Mouse (Mus musculus) lung, postnatal 10 days (tissue): ENCODE results near the gene Ak1.

Experiments
- DNase-seq: peaks from one replicate; pipeline ENCODE4 v3.0.0; 2021

The Ak1 gene

DNA sequence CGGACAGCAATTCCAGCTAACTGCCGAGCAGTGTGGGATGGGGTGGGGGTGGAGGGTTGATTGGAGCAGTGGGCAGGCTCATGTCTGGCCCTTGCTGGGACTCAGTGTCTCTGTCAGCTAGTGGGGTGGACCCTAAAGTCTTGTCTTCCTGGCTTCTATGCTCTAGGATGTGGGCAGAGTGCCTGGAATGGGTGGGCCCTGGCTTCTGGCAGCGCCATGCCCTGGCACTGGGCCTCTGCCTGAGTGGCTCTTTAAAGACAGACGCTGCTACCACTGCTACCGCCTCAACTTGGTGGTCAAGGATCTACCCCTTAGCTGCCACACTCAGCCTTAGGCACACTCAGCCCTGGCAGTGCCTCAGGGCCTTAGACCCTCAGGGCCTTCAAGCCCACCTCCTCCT lies 7.2 kb downstream of the Ak1 start:
- DNase-seq, result peak; percentile 94

DNA sequence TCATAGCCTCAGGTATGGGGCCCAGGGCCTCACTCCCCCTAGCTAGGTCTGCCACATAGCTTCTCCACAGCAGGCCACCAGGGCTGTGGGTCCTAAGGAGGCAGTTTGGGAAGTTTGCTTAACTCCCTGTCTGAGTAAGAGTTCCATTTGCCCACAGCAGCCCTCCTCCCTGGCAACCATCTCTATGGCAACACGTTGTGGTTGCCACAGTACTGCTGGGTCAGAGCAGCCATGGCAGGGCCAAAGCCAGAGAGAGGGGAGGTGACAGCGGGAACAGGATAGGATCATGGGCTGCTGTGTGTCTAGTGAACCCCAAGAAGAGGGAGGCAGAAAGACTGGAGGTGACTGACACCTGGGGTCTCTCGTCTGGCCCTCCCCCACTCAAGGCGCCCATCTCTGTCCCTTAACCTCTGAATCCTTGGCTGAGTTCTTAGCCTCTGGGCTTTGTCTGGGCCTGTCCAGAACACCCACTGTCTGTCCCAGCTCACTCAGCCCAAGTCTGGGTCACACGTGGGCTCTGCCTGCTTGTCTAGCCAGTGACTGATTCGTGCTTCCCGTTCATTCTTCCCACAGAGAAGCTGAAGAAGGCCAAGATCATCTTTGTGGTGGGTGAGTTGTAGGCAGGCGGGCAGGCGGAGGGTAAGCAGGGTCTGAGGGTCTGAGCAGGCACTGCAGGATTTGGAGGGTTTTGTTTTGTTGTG lies 7.9 kb downstream of the Ak1 start:
- peak; percentile 91 for DNase-seq

DNA sequence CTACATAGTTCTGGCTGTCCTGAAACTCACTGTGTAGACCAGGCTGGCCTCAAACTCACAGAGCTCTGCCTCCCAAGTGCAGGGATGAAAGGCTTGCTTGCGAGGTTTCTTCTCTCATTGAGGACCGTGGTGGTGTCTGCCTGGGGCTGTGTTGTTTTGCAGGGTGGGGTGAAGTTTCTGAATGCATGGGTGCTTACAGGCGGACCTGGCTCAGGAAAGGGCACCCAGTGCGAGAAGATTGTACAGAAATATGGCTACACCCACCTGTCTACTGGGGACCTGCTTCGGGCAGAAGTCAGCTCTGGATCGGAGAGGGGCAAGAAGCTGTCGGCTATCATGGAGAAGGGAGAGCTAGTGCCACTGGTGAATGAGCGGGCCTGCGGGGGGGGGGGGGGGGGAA lies 8.5 kb downstream of the Ak1 start:
- DNase-seq, result no peak

DNA sequence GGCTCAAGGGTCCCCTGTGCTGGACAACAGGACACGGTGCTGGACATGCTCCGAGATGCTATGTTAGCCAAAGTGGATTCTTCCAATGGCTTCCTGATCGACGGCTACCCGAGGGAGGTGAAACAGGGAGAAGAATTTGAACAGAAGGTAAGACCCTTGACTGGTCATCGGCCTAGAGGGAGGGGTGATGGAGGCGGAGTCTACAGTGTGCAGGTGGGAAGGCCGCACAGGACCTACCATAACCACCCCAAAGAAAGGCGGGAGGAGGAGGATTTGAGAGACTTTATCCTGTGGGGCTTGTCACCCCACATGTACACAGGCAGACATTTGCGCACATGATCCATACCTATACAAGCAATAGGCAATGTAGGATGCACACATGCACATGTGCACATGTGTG lies 9.5 kb downstream of the Ak1 start:
- DNase-seq, result no peak

DNA sequence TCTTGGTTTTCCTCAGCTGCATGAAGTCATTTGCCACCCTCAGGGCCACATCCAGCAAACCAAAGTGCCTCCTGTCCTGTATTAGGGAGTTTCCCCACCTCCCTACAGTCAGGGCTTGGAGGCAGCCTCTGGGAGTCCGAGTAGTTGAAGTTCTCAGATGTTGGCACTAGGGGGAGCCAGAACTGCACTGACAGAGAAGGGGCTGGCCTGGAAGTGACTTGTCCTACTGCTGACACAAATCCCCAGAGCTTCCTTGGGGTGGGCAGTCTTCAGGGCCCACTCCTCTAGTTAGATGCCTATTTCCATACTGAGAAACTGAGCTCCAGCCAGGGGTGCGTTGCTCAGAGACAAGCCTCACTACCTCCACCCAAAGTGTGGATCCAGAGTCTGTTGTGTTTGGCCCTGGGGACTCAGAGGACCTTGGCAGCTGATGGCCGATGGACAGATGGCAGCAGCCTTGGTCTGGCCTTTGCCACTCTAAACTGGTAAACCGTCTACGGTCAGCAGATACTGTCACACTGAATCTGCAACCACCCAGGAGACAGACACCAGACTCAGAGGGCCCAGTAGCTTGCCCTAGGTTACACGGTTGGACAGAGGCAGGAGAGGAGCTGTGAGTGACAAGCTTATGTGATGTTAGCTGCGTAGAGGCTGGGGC lies 10.3 kb downstream of the Ak1 start:
- DNase-seq, result peak; percentile 94

DNA sequence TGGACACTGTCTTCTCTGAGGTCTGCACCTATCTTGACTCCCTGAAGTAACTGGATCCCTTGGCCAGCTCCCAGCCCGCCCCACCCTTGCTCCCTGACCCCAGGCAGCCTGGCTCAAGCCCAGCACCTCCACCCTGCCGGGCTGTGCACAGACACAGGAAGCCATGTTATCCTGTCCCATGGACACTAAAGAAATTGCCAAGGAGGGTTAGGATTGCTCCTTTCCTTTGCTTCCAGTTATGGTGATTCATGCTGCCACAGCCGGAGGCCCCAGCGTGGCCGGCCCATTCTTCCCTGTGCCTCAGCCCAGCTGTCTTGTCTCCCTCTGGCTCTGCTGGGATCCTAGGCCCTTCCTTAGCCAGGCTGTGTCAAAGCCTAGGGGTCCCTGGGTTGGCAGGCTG lies 12.1 kb downstream of the Ak1 start:
- DNase-seq, result peak; percentile 70

DNA sequence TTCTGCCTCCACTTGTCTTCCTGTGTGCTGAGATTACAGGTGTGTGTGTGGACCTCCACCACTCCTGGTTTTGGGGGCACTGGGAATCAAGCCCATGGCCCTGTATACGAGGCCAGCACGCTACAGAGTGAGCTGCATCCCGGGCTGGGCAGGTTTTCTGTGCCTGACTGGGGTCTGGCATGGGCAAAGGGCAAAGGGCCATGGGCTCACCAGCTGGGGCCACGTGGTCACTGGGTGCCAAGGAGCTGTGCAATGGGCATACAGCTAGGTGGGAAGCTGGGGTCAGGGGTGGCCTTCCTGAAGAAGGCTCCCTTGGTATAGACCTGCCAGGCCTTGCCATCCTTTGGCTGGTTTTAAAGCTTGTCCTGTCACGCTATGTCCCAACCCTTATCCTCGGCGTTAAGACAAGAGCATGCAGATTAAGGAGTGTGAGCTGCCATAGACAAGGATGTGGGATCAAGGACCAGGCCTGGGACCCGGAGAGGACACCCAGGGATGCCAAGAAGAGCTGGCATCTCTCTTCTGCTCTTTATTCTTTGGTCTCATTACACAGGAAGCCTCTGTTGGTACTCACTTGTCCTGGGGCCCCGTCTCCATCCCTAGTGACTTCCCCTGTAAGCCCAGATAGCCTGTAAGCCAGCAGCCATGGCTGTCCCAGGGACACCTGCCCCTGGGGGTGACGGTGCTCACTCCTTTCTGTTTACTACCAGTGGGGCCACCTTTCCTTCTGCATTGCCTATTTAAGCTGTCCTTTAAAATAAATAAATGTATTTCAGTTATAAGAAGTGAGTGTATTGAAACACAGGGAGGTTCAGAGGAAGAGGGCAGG lies 12.9 kb downstream of the Ak1 start:
- DNase-seq, result no peak

DNA sequence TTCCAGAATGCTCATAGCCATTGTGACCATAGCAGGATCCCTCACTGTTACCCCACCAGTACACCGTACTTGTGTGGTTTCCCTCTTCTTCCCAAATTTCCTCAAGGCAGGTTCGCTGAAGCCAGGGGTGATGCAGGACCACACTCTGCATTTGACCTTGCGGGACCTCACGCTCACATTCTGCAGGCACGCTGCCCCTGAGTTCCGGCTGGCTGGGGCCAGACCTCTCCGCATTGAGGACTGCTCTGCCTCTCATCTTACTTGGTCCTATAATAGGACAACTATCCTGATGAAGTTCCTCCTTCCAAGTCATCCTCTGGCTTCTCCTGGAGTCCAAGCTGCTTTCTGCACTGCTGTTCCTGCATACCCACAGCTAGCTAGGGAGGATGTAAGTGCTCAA lies 15.1 kb downstream of the Ak1 start:
- DNase-seq, result no peak

DNA sequence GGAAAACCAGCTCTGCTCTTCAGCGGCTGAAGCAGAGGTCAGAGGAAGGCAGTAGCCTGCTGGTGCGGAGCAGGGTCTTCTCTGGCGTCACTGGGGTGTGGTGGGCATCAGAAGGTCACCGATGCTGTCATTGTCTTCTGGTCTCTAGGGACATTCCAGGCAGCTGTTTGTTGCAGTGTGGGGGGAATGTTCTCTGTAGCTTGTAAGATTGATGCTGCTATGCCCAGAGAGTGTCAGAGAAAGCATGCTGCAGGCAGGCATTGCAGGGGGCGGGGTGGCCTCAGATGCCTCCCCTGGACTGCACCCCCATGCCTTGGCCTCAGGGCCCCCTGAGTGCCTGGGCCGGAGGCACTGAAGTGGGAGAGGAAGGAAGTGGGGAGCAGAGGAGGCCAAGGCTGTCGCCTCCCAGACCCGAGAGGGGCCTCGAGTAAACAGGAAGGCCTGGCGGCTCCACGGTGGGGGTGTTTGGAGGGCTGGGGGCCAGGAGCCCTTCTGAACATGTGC lies 16.3 kb downstream of the Ak1 start:
- peak; percentile 91 for DNase-seq

DNA sequence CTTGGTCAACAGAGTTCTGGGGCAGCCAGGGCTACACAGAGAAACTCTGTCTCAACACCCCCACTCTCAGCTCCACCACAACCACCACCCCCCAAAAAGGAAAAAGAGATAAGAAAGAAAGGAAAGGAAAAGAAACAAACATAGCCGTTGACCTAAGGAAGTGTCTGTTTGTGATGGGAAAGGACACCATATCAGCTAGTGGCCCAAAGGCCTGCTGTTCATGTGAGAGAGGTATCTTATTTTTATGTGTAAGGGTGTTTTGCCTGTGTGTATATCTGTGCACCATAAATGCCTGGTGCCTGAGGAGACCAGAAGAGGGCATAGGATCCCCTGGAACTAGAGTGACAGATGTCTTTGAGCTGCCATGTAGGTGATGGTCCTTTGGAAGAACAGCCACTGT lies 18.1 kb downstream of the Ak1 start:
- DNase-seq, result no peak

DNA sequence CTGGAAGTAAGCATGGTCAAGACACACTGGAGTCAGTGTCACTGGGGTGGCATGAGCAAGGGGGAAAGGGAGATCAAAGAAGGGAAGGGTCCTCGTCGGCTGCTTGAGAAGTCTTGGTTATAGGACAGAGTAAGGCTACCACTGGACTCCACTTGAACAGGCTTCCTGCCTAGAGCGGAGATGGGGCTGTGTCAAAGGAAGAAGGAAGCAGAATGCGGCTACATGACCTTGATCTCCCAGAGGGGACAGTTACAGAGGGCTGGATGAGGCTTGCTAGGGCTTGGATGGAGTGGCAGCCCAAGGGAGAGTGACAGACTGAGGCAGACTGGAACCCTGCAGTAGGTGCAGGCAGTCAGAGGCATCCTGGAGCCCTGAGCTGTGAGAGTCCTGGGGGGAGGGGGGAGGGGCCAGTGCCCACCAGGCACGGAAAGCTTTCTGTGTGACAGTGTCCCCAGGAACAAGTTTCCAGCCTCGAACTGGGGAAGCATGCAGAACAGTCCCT lies 19.0 kb downstream of the Ak1 start:
- no peak for DNase-seq

DNA sequence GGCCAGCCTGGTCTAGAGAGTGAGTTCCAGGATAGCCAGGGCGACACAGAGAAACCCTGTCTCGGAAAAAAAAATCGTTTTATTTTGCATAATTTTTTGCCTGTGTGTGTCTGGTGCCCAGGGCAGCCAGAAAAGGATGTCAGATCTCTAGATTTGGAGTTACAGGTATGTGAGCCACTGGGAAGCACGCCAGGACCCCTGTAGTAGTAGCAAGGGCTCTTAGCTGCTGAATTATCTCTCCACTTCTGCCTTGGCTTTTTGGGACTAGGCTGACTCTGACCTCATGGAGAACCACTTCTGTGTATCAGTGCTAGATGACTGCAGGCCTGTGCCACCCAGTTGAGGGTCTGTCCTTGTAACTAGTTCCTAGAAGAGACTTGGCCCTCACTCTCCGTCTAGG lies 20.3 kb downstream of the Ak1 start:
- no peak for DNase-seq

DNA sequence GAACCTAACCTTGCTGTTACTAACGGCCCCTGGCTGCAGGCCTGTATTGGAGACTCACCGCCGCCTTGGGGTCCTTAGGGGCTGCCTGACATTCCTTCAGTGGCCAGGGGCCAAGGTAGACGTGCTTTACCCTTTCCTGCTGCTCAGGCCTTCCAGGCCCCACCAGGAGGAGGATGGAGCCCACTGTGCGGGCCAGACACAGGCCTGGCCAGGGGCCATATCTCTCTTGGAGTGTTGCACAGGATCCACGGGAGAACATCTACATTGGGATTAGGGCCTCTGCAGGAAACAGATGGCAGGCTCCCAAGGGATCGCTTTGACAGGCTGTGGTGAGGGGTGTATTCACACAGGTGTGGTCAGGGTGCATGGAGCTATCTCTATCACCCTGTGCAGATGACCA lies 21.3 kb downstream of the Ak1 start:
- no peak for DNase-seq

DNA sequence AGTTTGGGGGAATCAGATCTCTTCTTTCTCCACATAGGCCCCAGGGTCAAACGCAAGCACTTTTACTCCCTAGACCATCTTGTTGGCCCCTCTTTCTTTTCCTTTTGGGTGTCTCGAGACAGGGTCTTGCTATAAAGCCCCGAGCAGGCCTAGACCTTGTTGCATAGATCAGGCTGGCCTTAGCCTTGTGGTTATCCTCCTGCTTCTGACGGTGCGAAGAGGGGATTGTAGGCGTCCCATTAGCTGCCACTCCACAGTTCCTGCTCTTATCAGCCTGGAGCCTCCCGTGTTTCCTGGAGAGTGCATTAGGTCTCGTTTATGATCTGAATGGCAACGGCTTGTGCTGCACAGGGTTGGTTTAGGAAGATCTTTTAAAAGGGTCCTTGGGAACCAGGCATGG lies 22.5 kb downstream of the Ak1 start:
- no peak for DNase-seq

DNA sequence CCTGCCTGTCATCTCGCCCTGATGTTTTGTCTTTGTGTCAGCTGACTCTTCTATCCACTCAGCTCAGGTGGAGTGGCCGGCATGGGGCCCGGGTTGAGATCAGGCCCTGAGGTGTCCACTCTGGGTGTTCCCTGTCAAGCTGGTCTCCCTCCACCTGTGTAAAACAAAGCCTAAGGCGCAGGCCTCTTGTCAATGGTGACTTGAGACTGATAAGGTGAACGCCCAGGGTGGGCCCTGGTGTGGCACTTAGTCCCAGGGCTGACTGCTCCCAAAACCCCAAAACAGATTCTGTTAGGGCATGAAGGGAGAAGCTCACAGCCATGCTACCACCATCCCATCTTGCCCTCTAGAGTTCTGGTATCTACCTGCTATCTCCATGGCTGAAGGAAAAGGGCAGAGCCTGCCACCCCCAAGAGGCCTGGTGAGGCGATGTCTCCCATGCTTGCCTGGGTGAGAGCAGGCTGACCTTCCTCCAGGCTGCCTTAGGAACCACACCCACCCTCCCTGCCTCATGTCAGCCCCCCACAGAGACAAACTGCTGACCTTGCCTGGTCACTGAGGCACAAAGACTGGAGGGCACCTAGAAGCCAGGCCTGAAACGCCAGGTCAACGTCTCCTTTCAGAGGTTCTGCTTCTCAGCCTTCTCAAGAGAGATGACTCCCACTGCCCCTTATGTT lies 23.4 kb downstream of the Ak1 start:
- no peak for DNase-seq

DNA sequence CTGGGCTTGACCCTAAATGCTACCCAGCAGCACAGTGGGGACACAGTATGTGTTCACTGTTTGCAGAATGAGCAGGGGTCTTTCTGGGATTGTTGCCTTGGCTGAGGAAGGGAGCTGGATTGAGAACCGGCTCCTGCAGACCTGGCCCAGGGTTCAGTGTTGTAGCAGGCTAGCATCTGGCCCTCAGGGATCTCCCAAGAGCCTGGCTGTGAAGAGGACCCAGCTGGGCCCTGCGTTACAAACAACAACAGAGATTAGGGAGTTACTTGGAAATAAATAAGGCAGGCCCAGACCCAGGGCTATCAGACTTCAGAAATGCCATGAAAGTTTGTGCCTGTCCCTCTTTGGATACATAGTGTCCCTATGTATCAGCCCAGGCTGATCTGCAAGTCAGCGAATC lies 24.1 kb downstream of the Ak1 start:
- no peak for DNase-seq

DNA sequence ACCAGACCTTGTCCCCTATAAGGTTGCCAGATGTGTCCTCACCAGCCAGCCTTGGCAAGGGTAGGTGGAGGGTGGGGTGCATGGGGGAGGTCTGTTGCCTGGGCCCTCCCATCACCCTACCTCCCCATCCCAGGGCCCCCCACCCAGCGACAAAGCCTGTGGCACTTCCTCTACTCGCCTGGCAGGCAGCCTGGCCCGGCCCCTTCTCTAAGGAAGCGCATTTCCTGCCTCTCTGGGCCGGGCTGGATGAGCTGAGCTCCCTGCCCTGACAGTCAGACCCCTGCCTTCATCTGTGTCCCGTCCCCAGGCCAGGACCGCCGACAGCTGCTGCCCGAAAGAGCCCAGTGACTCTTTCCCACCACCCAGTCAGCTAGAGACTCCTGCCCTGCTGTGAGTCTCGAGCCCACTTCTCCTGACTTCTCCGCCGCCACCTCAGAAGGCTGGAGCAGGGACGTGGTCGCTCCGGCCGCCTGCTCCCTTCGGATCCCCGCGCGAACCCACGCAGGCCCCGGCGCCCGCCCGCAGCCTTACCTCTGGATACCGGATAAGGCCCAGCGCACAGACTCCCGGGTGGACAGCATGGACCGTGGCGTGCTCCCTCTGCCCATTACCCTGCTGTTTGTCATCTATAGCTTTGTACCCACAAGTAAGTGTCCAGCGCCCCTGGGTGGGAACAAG lies 25.0 kb downstream of the Ak1 start, which contains the start of gene Eng:
TSS of gene Eng (plus strand) at position 217 of the 678 bp plus-strand sequence.
- DNase-seq, result peak; percentile 92

DNA sequence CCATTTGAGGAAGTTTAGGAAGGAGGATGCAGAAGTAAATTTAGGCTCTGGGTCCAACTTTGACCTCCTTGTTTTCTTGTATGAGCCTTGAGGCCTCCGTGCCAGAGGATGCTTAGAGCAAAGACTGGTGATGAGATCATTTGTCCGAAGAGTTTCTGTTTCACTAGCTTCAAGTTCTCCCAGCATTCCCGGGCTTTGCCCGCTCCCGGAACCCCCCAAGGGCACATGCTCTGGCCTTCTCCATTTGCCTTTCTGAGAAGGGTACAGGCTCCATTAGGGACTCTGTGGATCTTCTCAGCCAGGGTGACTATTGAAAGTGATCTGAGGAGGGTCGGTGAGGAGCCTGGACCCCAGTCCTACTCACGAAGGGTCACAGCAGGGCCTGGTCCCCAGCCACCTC lies 25.8 kb downstream of the Ak1 start:
- DNase-seq, result peak; percentile 55

DNA sequence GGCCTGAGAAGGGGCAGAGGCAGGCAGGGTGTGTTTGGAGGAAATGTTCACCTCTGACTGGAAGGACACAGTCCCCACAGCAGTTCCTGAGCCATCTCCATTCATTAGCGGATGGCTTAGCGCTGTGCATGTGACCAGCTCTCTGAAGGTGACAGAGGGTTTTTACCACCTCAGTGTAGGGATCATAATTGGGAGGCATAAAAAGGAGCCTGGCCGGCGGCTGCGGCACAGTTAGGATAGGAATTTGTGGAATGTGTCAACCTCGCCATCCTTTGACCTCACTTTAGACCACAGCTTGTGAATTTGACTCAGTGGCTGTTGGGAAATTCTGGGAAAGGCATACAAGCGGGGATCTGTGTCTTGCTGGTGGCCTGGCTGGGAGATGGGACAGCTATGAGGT lies 32.2 kb downstream of the Ak1 start:
- no peak for DNase-seq

DNA sequence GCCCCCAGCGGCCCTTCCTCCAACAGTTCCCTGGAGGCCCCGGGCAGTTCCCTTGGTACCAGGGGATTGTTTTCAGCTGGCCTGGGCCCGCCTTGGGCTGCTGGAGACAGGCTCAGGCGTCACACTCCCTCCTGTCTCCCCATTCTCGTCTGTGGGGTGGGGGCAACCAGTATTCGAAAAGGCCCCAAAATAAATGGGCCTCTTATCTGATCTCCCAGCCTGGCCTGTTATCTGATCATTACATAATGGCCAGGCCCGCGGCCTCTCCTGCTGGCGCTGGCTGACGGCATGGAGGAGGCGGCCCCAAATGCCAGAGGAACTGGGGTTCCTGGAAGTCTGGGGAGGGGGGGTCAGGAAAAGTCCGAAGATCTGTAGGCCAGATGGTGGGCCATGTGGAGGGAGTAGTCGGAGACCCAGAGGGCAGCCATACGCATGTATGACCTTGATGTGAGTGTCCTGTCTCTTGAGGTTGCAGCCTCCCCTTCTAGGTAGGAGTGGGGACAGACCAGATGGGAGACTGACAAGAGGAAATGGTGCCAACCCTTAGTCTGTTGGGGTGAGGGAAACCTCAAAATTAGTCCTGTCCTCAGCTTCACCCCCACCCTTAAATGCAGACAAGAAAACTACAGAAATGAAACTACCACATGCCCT lies 33.3 kb downstream of the Ak1 start:
- peak; percentile 62 for DNase-seq

DNA sequence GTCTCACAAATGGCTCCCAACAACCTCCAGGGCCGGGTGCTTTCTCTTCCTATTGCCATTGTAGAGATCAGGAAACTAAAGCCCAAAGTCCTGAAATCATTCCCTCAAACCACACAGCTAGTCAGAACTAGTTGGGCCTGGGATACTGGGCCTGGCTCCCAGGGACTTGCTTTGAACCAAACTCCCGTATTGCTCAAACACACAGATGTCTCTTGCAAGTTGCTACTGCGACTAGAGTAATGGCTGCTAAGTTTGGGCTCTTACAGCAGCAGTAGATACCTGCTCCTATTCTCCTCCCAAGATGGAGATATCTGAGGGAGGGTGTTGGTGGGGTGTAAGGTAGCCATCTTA lies 33.8 kb downstream of the Ak1 start:
- DNase-seq, result no peak

DNA sequence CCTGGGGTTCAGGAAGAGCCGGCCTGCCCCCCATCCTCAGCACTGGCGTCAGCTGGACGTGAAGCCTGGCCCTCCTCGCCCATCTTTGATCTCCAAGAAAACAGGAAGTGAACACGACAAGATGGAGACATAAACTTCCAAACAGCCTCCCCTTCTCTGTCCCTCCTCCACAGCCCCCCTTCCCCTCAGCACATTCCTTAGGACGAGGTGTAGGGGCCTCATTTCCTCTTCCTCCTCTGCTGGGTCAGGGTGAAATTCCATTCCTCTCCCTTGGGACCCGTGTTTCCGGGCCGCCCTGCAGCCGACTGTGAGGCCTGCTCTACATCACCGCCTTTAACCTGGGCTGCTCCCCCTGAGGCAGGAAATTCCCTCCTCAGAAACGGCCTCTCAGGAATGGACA lies 34.3 kb downstream of the Ak1 start:
- DNase-seq, result peak; percentile 82
